Mouse (Mus musculus): ENCODE measurements around the gene Foxf2. TPM values are rescaled to one million over a fixed set of nuclear protein-coding genes. Genes with fewer than 3 reads are reported as not detected.

Foxf2 gene
- total RNA-seq, 2 experiments from 2014 or later = not detected

GRCm38 (mm10) chr13:31623906-31624860 is 1.4 kb upstream of the Foxf2 start:
- no peak for ATAC-seq (replicated peaks; ENCODE audit: low FRiP score, poor library complexity, severe bottlenecking)

- ATAC-seq (replicated peaks; ENCODE audit: low FRiP score, poor library complexity, severe bottlenecking) = no peak
Observed at GRCm38 (mm10) chr13:31624966-31625332, 667 bp upstream of the Foxf2 start.

- no peak for ATAC-seq (replicated peaks; ENCODE audit: low FRiP score, poor library complexity, severe bottlenecking)
Observed at GRCm38 (mm10) chr13:31626183-31626801, 676 bp downstream of the Foxf2 start.

- no peak for ATAC-seq (replicated peaks; ENCODE audit: low FRiP score, poor library complexity, severe bottlenecking)
Observed at GRCm38 (mm10) chr13:31626991-31627625, 1.5 kb downstream of the Foxf2 start.

- no peak for ATAC-seq (replicated peaks; ENCODE audit: low FRiP score, poor library complexity, severe bottlenecking)
Observed at GRCm38 (mm10) chr13:31627864-31628690, 2.5 kb downstream of the Foxf2 start.

GRCm38 (mm10) chr13:31628691-31629180 is 3.1 kb downstream of the Foxf2 start:
- no peak for ATAC-seq (replicated peaks; ENCODE audit: low FRiP score, poor library complexity, severe bottlenecking)

- ATAC-seq (replicated peaks; ENCODE audit: low FRiP score, poor library complexity, severe bottlenecking) = no peak
Observed at GRCm38 (mm10) chr13:31629321-31629851, 3.8 kb downstream of the Foxf2 start.

- ATAC-seq (replicated peaks; ENCODE audit: low FRiP score, poor library complexity, severe bottlenecking) = no peak
Observed at GRCm38 (mm10) chr13:31630051-31630450, 4.4 kb downstream of the Foxf2 start.

- no peak for ATAC-seq (replicated peaks; ENCODE audit: low FRiP score, poor library complexity, severe bottlenecking)
Observed at GRCm38 (mm10) chr13:31630551-31630950, 4.9 kb downstream of the Foxf2 start.

- ATAC-seq (replicated peaks; ENCODE audit: low FRiP score, poor library complexity, severe bottlenecking) = no peak
Observed at GRCm38 (mm10) chr13:31631291-31631690, 5.7 kb downstream of the Foxf2 start.

GRCm38 (mm10) chr13:31632450-31632849 is 6.8 kb downstream of the Foxf2 start:
- no peak for ATAC-seq (replicated peaks; ENCODE audit: low FRiP score, poor library complexity, severe bottlenecking)

GRCm38 (mm10) chr13:31633259-31633658 is 7.6 kb downstream of the Foxf2 start:
- ATAC-seq (replicated peaks; ENCODE audit: low FRiP score, poor library complexity, severe bottlenecking) = no peak

GRCm38 (mm10) chr13:31635546-31635945 is 9.9 kb downstream of the Foxf2 start:
- ATAC-seq (replicated peaks; ENCODE audit: low FRiP score, poor library complexity, severe bottlenecking) = no peak

- ATAC-seq (replicated peaks; ENCODE audit: low FRiP score, poor library complexity, severe bottlenecking) = no peak
Observed at GRCm38 (mm10) chr13:31641517-31641916, 15.9 kb downstream of the Foxf2 start.

- ATAC-seq (replicated peaks; ENCODE audit: low FRiP score, poor library complexity, severe bottlenecking) = no peak
Observed at GRCm38 (mm10) chr13:31652131-31652745, 26.6 kb downstream of the Foxf2 start.

- no peak for ATAC-seq (replicated peaks; ENCODE audit: low FRiP score, poor library complexity, severe bottlenecking)
Observed at GRCm38 (mm10) chr13:31656249-31656648, 30.6 kb downstream of the Foxf2 start.

- no peak for ATAC-seq (replicated peaks; ENCODE audit: low FRiP score, poor library complexity, severe bottlenecking)
Observed at GRCm38 (mm10) chr13:31658212-31658611, 32.6 kb downstream of the Foxf2 start.

GRCm38 (mm10) chr13:31658963-31659362 is 33.3 kb downstream of the Foxf2 start:
- no peak for ATAC-seq (replicated peaks; ENCODE audit: low FRiP score, poor library complexity, severe bottlenecking)

GRCm38 (mm10) chr13:31661211-31661610 is 35.6 kb downstream of the Foxf2 start:
- no peak for ATAC-seq (replicated peaks; ENCODE audit: low FRiP score, poor library complexity, severe bottlenecking)

Measured in erythroblast, adult 5-6 weeks (primary cell).